Mouse (Mus musculus) embryonic facial prominence, embryonic 14.5 days (tissue): Measurements from ENCODE around the gene Polr3h. TPM values are rescaled to one million over a fixed set of nuclear protein-coding genes. Genes with fewer than 3 reads are reported as not detected.

Source experiments
- ATAC-seq: fragments of 200-750 bp; cut with Nextera tagmentation; 2 replicates; pipeline ENCODE4 v1.8.0; 2017; ENCODE audit warnings: low read depth, moderate number of reproducible peaks, moderate TSS enrichment
- DNase-seq: peaks from one replicate; pipeline ENCODE4 v3.0.0-alpha.2; 2015; ENCODE audit warnings: low spot score
- H3K27ac ChIP-seq: fragments of 300-500 bp; sonication (generic); replicated peaks from 2 replicates; pipeline ENCODE4 v1.5.1; 2014; ENCODE audit warnings: low read depth, mild to moderate bottlenecking, low read length, moderate library complexity
- H3K27me3 ChIP-seq: fragments of 300-500 bp; sonication (generic); replicated peaks from 2 replicates; pipeline ENCODE4 v1.6.1; 2014; ENCODE audit warnings: low read length; ENCODE audit not compliant: control insufficient read depth, insufficient read depth
- H3K36me3 ChIP-seq: fragments of 300-500 bp; sonication (generic); 2 replicates; pipeline ENCODE4 v1.6.1; 2014; ENCODE audit warnings: low read length, mixed read lengths; ENCODE audit not compliant: control insufficient read depth, insufficient read depth
- H3K4me1 ChIP-seq: fragments of 300-500 bp; sonication (generic); 2 replicates; pipeline ENCODE4 v1.6.1; 2014; ENCODE audit warnings: antibody characterized with exemption, low read length; ENCODE audit not compliant: control insufficient read depth, insufficient read depth
- H3K4me2 ChIP-seq: fragments of 300-500 bp; sonication (generic); 2 replicates; pipeline ENCODE4 v1.6.1; 2014; ENCODE audit warnings: low read depth, mild to moderate bottlenecking, low read length, moderate library complexity, mixed read lengths
- H3K4me3 ChIP-seq: fragments of 300-500 bp; sonication (generic); 2 replicates; pipeline ENCODE4 v1.5.1; 2014; ENCODE audit warnings: low read depth, mild to moderate bottlenecking, low read length
- H3K9ac ChIP-seq: fragments of 300-500 bp; sonication (generic); 2 replicates; pipeline ENCODE4 v1.6.1; 2014; ENCODE audit warnings: low read depth, mild to moderate bottlenecking, low read length, moderate library complexity, mixed read lengths
- H3K9me3 ChIP-seq: fragments of 300-500 bp; sonication (generic); 2 replicates; pipeline ENCODE4 v1.6.1; 2016; ENCODE audit warnings: low read length; ENCODE audit not compliant: control insufficient read depth
- WGBS: fragments of 180-500 bp; shearing (Covaris S2); extraction: QIAGEN DNeasy Blood & Tissue Kit; methylation state at CpG from one replicate; pipeline ENCODE4 v1.1.7; 2014; 5-methylcytosine and 5-hydroxymethylcytosine counted together
- polyA plus RNA-seq: library from polyadenylated mRNA; unstranded; fragments of >200 nt; fragmentation: Nextera tagmentation; extraction: Ambion mirVana; gene quantifications from 2 replicates; pipeline ENCODE4 v1.2.1, GENCODE M21; 2014

Gene Polr3h
- polyA plus RNA-seq, 1 experiment from 2014 or later, result 70.4 TPM

DNA sequence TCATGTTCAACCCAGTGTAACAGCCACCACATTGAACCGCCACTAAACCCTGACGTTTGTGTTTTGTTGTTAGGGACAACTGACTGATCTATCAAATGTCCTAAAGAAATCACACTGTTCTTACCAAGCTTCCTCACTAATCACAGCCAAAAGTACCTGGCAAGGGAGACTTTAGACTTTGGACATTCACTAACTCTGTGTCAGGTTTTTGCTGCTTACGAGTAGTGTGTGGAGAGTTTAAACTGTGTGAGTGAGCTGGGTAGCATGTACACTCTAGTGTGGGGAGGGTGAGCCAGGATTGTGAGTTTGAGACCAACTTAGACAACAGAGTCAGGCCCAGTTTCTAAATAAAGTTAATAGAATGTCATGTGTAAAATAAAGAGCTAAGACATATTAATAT, 43.7 kb downstream of the Polr3h start:
- H3K27ac ChIP-seq, result no peak overlapping the region
- no peak overlapping the region for H3K4me2 ChIP-seq
- no peaks in the 10 kb centered on the region for H3K27me3 ChIP-seq
- peaks cover 5% of the 10 kb centered on the region; the same call in 1 of the 2 replicates for H3K36me3 ChIP-seq
- H3K9me3 ChIP-seq, result no peaks in the 10 kb centered on the region
- ATAC-seq (no peak), DNase-seq (no peak)
- H3K9ac ChIP-seq, result no peak overlapping the region
- 91% methylated on average over 3 of the region's 3 CpGs for WGBS
- H3K4me1 ChIP-seq, result no peaks in the 10 kb centered on the region
- no peak overlapping the region for H3K4me3 ChIP-seq

DNA sequence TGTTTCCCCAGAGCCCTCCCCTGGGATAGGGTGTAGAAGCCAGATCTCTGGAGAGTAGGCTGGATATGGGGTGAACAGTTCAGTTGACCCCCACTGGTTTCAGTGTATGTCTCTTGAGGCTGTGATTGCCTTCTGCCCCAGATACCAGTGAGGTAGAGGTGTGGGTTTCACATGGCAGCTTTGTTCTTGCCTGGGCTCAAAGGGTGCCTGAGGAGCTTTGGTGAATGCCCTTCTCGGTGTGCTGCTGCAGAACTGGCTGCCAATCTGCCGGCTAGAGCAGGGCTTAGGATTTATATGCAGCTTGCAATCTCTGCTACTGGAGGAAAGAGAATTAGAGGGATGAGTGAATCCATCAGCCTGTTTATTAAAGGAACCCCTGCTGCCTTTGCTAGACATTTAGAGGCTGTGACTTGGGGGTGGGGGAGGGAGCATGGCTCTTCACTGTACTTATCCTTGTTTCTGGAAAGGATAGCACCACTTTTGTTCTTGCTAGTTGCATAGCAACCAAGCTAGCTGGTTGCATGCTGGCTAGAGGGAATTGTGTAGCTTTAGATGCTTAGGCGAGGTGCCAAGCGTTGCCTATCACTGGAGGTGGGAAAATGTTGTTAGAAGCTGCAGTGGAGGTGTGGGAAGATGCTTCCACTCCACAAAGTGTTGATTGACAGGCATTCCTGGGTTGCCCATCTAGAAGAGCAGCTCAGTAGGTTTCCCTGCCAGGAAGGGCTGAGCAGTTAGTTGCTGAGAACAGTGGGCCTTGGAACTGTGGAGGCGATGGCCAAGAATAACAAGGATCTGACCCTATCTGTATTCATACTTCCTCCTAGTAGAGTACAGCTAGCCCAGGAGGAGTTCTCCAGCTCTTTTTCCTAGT, 46.3 kb downstream of the Polr3h start:
- Histone ChIP-seq H3K27me3 (no peaks in the 10 kb centered on the region), H3K9me3 (no peaks in the 10 kb centered on the region), H3K36me3 (no peaks in the 10 kb centered on the region), H3K4me1 (no peaks in the 10 kb centered on the region), H3K27ac (no peak overlapping the region), H3K4me3 (no peak overlapping the region), H3K9ac (0 out of 2 replicates have a peak overlapping the region, but pooled peaks have one; percentile 19), H3K4me2 (no peak overlapping the region)
- ATAC-seq (peak; percentile 47; the same call in 1 of the 2 replicates), DNase-seq (peak; percentile 23)
- 75% methylated on average over 5 of the region's 5 CpGs for WGBS

DNA sequence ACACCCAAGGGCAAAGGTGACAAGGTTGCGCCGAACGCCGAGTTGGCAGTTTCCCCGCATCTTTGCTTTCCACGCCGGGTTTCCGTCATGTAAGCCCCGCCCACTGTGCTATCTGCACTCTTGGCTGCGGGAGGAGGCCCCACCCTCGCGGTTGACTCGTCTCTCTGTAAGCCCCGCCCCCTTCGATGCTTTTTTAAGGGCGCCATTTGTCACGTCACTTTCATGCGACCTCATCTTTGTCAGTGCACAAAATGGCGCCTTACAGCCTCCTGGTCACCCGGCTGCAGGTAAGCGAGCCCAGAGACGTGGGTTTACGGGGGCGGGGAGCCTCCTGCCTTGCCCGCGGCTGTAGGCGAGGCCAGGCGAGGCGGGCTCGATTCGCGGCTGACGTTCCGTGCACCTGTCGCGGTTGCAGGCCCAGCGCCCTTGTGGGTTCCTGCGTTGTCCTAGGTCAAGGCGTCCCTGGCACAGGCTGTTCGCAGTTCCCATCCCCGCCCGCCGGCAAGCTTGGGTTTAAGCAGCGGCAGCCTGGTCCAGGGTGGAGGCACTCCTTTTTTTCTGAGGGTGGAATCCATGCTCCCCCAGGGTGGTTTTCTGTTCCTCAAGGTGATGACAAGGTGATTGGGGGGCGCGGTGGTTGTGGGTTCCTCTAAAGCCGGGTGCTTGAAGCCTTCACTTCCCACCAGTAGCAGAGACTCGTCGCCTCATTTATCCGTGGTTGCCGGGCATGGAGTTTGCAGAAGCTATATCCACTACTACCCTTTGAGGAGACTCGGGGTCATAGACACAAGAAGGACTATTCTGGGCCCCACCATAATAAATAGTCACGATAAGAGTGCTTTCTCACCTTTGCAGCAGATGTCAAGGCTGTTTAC, 53.5 kb downstream of the Polr3h start, which contains the start of gene Aco2:
Aco2 (plus strand) TSS at position 48 of the 875 bp plus-strand sequence.
- Histone ChIP-seq H3K4me2 (peak within 1 kb of the TSS; percentile 92), H3K9me3 (no peaks in the 10 kb centered on the region), H3K9ac (peak within 1 kb of the TSS; percentile 80), H3K4me1 (peaks cover 8% of the 10 kb centered on the region), H3K4me3 (peak within 1 kb of the TSS; percentile 98), H3K27ac (peak within 1 kb of the TSS; percentile 97), H3K27me3 (no peaks in the 10 kb centered on the region), H3K36me3 (peaks cover 33% of the 10 kb centered on the region)
- peak; percentile 99 for DNase-seq
- peak; percentile 82 for ATAC-seq
- WGBS, result under 1% methylated on average over 48 of the region's 53 CpGs

DNA sequence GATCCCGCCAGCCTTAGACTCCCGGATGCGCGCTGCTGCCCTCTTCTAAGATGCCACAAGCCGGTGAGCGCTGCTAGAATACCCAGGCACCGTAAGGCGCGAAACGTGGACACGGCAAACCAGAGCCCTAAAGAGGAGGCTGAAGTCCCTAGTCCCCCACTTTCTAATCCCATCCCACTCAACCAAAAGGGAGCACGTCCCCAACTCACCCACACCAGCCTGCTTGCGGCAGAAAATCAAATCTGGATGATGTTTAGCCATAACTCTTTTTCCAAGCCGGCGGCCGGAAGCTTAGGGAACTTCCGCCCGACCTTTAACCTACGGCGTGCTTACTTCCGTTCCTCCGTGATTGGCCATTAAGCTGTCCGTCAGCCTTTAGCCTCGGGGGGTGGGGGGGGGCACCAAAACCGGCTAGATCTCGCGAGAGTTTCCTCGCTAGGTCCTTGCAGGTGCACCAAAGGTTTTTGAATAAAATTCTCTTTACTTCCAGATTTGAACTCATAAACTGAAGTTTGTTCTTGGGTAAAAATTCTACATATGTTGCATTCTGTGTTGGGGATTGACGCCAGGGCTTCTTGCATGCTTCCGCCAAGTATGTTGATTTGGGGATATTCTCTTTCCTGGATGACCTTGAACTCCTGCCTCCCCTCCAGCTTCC, 54.3 kb downstream of the Polr3h start, which contains the start of gene Phf5a:
Phf5a (minus strand) TSS at position 308 of the 658 bp plus-strand sequence.
- H3K4me3 ChIP-seq, result peak within 1 kb of the TSS; percentile 98
- WGBS, result 2% methylated on average over 30 of the region's 30 CpGs
- ATAC-seq (peak; percentile 89), DNase-seq (peak; percentile 98)
- peaks cover 8% of the 10 kb centered on the region for H3K4me1 ChIP-seq
- peaks cover 40% of the 10 kb centered on the region for H3K36me3 ChIP-seq
- peak within 1 kb of the TSS; percentile 92 for H3K4me2 ChIP-seq
- no peaks in the 10 kb centered on the region for H3K27me3 ChIP-seq
- H3K27ac ChIP-seq, result peak within 1 kb of the TSS; percentile 97
- peak within 1 kb of the TSS; percentile 80 for H3K9ac ChIP-seq
- H3K9me3 ChIP-seq, result no peaks in the 10 kb centered on the region

DNA sequence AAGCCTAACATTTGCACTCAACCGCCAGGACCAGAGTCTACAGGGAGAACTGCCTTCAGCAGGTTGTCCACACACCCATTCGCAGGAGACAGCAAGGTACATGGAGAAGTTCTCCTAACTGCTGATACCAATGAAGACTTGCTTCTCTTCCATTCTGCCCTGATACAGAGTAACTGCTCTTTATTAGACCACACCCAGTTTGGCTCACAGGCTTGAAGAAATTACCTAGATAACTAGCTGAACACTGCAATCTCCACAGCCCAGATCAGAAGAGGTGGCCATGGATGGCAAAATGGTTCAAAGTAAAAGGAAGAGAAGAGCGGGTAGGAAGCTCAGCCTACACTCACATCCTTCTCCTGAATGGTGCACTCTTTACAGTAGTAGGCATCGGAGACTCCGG, 56.1 kb downstream of the Polr3h start:
- WGBS, result 96% methylated on average over 5 of the region's 5 CpGs
- no peaks in the 10 kb centered on the region for H3K9me3 ChIP-seq
- DNase-seq (no peak), ATAC-seq (no peak)
- no peak overlapping the region for H3K4me2 ChIP-seq
- no peak overlapping the region for H3K4me3 ChIP-seq
- no peak overlapping the region for H3K27ac ChIP-seq
- H3K36me3 ChIP-seq, result peaks cover 58% of the 10 kb centered on the region
- peaks cover 8% of the 10 kb centered on the region for H3K4me1 ChIP-seq
- H3K9ac ChIP-seq, result no peak overlapping the region
- no peaks in the 10 kb centered on the region for H3K27me3 ChIP-seq

DNA sequence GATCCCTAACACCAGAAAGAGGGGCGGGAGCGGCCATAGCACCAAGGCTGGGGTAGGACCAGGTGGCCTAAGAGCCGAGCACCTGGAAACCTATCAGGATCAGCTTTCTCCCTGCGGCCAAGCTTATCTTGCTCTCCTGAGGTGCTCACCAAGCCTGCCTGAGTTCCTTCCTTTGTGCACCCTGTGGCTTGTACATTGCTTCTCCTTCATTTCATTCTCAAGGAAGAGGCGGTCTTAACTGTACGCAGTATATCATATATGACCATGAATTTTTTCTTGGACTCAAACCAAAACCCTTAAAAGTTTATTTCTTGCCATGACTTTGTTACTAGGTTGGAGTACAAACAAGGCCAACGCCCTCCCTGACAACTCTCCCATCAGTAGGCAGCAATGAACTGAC, 61.8 kb downstream of the Polr3h start:
- no peak for DNase-seq
- H3K4me3 ChIP-seq, result no peak overlapping the region
- H3K27me3 ChIP-seq, result no peaks in the 10 kb centered on the region
- H3K27ac ChIP-seq, result no peak overlapping the region
- no peaks in the 10 kb centered on the region for H3K9me3 ChIP-seq
- no peak overlapping the region for H3K9ac ChIP-seq
- peaks cover 54% of the 10 kb centered on the region for H3K36me3 ChIP-seq
- 95% methylated on average over 7 of the region's 7 CpGs for WGBS
- H3K4me1 ChIP-seq, result no peaks in the 10 kb centered on the region
- no peak for ATAC-seq
- H3K4me2 ChIP-seq, result no peak overlapping the region

DNA sequence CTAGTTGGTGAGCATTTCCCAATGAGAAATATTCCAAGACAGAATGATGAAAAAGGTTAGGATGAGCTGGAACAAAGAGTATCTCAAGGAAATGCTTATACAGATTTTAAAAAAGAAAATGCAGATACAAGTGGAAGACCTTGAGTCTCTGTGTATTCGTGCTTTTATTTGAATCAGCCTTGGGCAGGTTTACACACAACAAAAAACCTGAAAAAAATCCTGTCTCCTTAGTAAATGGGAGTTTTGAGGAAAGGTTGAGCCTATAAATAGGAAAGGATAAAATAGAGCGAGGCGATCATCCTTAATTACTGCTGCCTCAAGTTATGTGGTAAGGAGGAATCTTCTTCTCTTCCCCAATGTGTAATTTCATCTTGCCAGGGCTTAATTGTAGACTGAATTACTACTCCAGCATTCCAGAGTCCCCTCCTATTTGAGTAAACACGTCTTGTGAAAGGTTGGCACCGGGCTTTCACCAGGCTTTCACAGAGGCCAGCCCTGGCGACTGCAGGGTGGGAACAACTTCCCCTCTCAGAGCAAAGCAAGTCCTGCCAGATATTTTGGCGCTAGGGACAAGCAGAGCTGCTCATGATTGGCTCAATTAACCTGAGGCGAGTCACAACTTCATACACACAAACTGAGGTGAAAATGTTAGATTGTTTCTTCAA, 65.4 kb downstream of the Polr3h start:
- H3K9ac ChIP-seq, result no peak overlapping the region
- peaks cover 18% of the 10 kb centered on the region for H3K36me3 ChIP-seq
- ATAC-seq (no peak), DNase-seq (peak; percentile 83)
- WGBS, result 36% methylated on average over 8 of the region's 8 CpGs
- H3K4me1 ChIP-seq, result no peaks in the 10 kb centered on the region
- peak overlapping the region; percentile 87 for H3K4me2 ChIP-seq
- H3K27ac ChIP-seq, result peak overlapping the region; percentile 98
- peak overlapping the region; percentile 83 for H3K4me3 ChIP-seq
- no peaks in the 10 kb centered on the region for H3K9me3 ChIP-seq
- H3K27me3 ChIP-seq, result no peaks in the 10 kb centered on the region
